Mouse (Mus musculus) liver, postnatal 0 days (tissue): ENCODE data around the gene Tecpr2. TPM values are rescaled to one million over a fixed set of nuclear protein-coding genes. Genes with fewer than 3 reads are reported as not detected.

Source experiments
- ATAC-seq: fragments of 200-750 bp; cut with Nextera tagmentation; 2 replicates; pipeline ENCODE4 v1.8.0; 2017; ENCODE audit warnings: mild to moderate bottlenecking, moderate library complexity
- DNase-seq: peaks from one replicate; pipeline ENCODE4 v3.0.0-alpha.2; 2016
- H3K27ac ChIP-seq: fragments of 300-500 bp; sonication (generic); 2 replicates; pipeline ENCODE4 v1.5.1; 2014; ENCODE audit warnings: antibody characterized with exemption, moderate library complexity, mild to moderate bottlenecking, low read depth
- H3K27me3 ChIP-seq: fragments of 300-500 bp; sonication (generic); 2 replicates; pipeline ENCODE4 v1.6.1; 2014; ENCODE audit warnings: low read length, control low read depth, mixed read lengths; ENCODE audit not compliant: insufficient read depth
- H3K36me3 ChIP-seq: fragments of 300-500 bp; sonication (generic); replicated peaks from 2 replicates; pipeline ENCODE4 v1.6.1; 2014; ENCODE audit warnings: mild to moderate bottlenecking, control low read depth, low read length, moderate library complexity, mixed read lengths; ENCODE audit not compliant: insufficient read depth
- H3K4me1 ChIP-seq: fragments of 300-500 bp; sonication (generic); 2 replicates; pipeline ENCODE4 v1.6.1; 2014; ENCODE audit warnings: antibody characterized with exemption, mild to moderate bottlenecking, control low read depth; ENCODE audit not compliant: insufficient read depth
- H3K4me2 ChIP-seq: fragments of 300-500 bp; sonication (generic); 2 replicates; pipeline ENCODE4 v1.6.1; 2014; ENCODE audit warnings: low read depth, mild to moderate bottlenecking, low read length, moderate library complexity, mixed read lengths
- H3K4me3 ChIP-seq: fragments of 300-500 bp; sonication (generic); 2 replicates; pipeline ENCODE4 v1.5.1; 2014; ENCODE audit warnings: low read depth, low read length
- H3K9ac ChIP-seq: fragments of 300-500 bp; sonication (generic); replicated peaks from 2 replicates; pipeline ENCODE4 v1.6.1; 2014; ENCODE audit warnings: mild to moderate bottlenecking, moderate library complexity
- H3K9me3 ChIP-seq: fragments of 300-500 bp; sonication (generic); 2 replicates; pipeline ENCODE4 v1.6.1; 2016; ENCODE audit warnings: mild to moderate bottlenecking, control low read depth, low read length, mixed read lengths
- CTCF ChIP-seq: sonication (generic); IDR thresholded peaks from 2 replicates; pipeline ENCODE4 v1.5.1; 2016; ENCODE audit warnings: antibody characterized with exemption, low read depth
- EP300 ChIP-seq: IDR thresholded peaks from 2 replicates; pipeline ENCODE4 v1.6.1; 2016; ENCODE audit warnings: antibody characterized with exemption, low read depth, mild to moderate bottlenecking
- WGBS: fragments of 180-500 bp; shearing (Covaris S2); extraction: QIAGEN DNeasy Blood & Tissue Kit; methylation state at CpG from one replicate; pipeline ENCODE4 v1.1.7; 2014; ENCODE audit not compliant: insufficient replicate concordance; 5-methylcytosine and 5-hydroxymethylcytosine counted together
- polyA plus RNA-seq: library from polyadenylated mRNA; unstranded; fragments of >200 nt; fragmentation: Nextera tagmentation; extraction: Ambion mirVana; gene quantifications from 2 replicates; pipeline ENCODE4 v1.2.1, GENCODE M21; 2015

Gene Tecpr2
- 0.63 and 1.1 TPM in 2 replicates for polyA plus RNA-seq

DNA sequence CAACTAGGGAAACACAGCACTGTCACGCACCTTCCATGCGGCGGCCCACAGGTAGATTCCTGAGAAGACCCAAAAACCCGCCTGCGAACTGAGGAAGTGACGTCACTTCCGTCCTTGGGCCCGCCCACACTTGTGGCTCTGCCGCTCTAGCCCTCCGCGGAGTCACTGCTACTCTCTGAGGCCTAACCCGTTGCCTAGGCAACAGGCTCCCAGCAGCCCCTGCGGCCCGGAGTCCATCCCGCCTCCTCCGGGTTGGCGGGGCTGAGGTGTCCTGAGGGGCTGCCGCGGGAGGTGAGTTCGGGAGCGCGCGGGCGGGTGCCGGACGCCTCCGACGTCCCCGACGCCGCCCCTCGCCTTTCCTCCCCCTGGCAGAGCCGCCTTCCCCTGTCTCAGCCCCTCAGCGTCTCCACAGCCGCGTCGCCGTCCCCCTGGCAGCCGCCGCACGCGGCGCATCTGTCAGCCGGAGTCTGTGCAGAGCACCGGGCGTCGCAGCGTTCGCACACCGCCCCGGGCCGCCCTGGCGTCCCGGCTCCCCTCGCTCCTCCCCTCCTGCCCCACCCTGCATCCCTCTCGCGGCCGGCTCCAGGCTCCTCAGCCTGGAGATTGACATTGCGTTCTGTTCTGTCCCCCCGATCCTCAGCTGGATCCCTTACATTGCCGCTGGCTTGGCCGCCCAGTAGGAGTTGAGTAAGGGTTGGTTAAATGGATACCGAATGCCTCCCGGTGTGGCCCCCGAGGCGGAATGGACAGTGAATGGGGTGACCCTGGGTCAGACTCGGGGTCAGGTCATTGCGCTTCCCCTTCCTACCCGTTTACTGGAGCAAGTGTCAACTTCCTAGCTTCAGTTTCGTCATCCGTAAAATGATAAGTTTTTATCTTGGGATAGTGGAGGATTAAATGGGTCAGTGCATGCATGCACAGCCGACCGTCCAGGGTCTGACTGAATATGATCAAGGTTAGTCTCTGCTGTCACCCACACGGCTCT, at the start of gene Tecpr2, which contains the start of gene Cinp:
Gene Tecpr2, plus strand, starts transcription at position 229 of the 985 bp plus-strand sequence.
Gene Cinp, minus strand, starts transcription at position 110 of the 985 bp plus-strand sequence.
- no peaks in the 10 kb centered on the region for H3K27me3 ChIP-seq
- 0 out of 2 replicates have a peak, but pooled peaks cover 2% of the 10 kb centered on the region for H3K36me3 ChIP-seq
- peak within 1 kb of the TSS; percentile 86 for H3K9ac ChIP-seq
- H3K27ac ChIP-seq: peak within 1 kb of the TSS; percentile 90
- no peak for TF ChIP-seq CTCF
- TF ChIP-seq EP300: no peak
- WGBS: under 1% methylated on average over 56 of the region's 74 CpGs
- DNase-seq (peak; percentile 96), ATAC-seq (peak; percentile 98)
- H3K4me1 ChIP-seq: peaks cover 18% of the 10 kb centered on the region
- no peaks in the 10 kb centered on the region for H3K9me3 ChIP-seq
- H3K4me2 ChIP-seq: peak within 1 kb of the TSS; percentile 94
- H3K4me3 ChIP-seq: peak within 1 kb of the TSS; percentile 80

GRCm38 (mm10) chr12:110840348-110841198, 48.5 kb upstream of the Tecpr2 start, which contains the start of gene Mok:
Mok (minus strand) TSS chr12:110840939.
- Histone ChIP-seq H3K4me2 (peak within 1 kb of the TSS; percentile 82), H3K4me3 (peak within 1 kb of the TSS; percentile 60), H3K27me3 (no peaks in the 10 kb centered on the region), H3K4me1 (peaks cover 20% of the 10 kb centered on the region), H3K9me3 (no peaks in the 10 kb centered on the region), H3K36me3 (no peaks in the 10 kb centered on the region), H3K27ac (no peak within 1 kb of the TSS), H3K9ac (peak within 1 kb of the TSS; percentile 2; the same call in 1 of the 2 replicates)
- DNase-seq: peak; percentile 94
- under 1% methylated on average over 71 of the region's 71 CpGs for WGBS
- peak; percentile 48 for ATAC-seq
- TF ChIP-seq CTCF (no peak), EP300 (no peak)

GRCm38 (mm10) chr12:110841731-110842493, 47.2 kb upstream of the Tecpr2 start:
- TF ChIP-seq CTCF (no peak), EP300 (no peak)
- DNase-seq: no peak
- H3K27ac ChIP-seq: no peak overlapping the region
- H3K36me3 ChIP-seq: no peaks in the 10 kb centered on the region
- peaks cover 28% of the 10 kb centered on the region for H3K4me1 ChIP-seq
- H3K4me3 ChIP-seq: no peak overlapping the region
- H3K4me2 ChIP-seq: 0 out of 2 replicates have a peak overlapping the region, but pooled peaks have one; percentile 82
- no peaks in the 10 kb centered on the region for H3K9me3 ChIP-seq
- 74% methylated on average over 5 of the region's 5 CpGs for WGBS
- no peak for ATAC-seq
- no peak overlapping the region for H3K9ac ChIP-seq
- H3K27me3 ChIP-seq: no peaks in the 10 kb centered on the region

- peak overlapping the region; percentile 56 for H3K4me3 ChIP-seq
- H3K27me3 ChIP-seq: no peaks in the 10 kb centered on the region
- H3K4me1 ChIP-seq: peaks cover 28% of the 10 kb centered on the region
- H3K36me3 ChIP-seq: no peaks in the 10 kb centered on the region
- peak; percentile 50 for ATAC-seq
- peak overlapping the region; percentile 79 for H3K4me2 ChIP-seq
- H3K9me3 ChIP-seq: no peaks in the 10 kb centered on the region
- peak; percentile 90 for DNase-seq
- H3K27ac ChIP-seq: no peak overlapping the region
- TF ChIP-seq CTCF (peak; percentile 97), EP300 (no peak)
- peak overlapping the region; percentile 69 for H3K9ac ChIP-seq
- 16% methylated on average over 32 of the region's 32 CpGs for WGBS
Measured at GRCm38 (mm10) chr12:110843194-110844048, 45.6 kb upstream of the Tecpr2 start.
